10 mouse cellular contexts compared by ENCODE assay signal in genomic region chr13:91702337-91702736, GRCm38 (mm10). TPM values are rescaled to one million over a fixed set of nuclear protein-coding genes. Genes with fewer than 3 reads are reported as not detected.
DNase-seq lines count a peak whose midpoint lies in the region; ATAC-seq and TF ChIP-seq lines count a peak whose summit lies in the region.
"Had no signal": no experiment of that assay in that cellular context is flagged by ENCODE, and none has a peak within 500 bp of the region (broad histone marks: within the 10 kb centered on the region; RNA-seq: fewer than 3 reads in every experiment).

No protein-coding gene starts in this region.

- peak; percentile 73; the same call in 1 of the 2 replicates for ATAC-seq in kidney, postnatal 0 days (replicated peaks; ENCODE audit: low FRiP score, low read depth)
- peak; percentile 95 for ATAC-seq in CD4-positive, CD25-positive, alpha-beta regulatory T cell, adult 4 months

- H3K9ac ChIP-seq in kidney, postnatal 0 days (ENCODE audit: low read depth, low read length), result no peak overlapping the region

- H3K4me1 ChIP-seq in kidney, postnatal 0 days (replicated peaks; ENCODE audit: insufficient read depth, low read length), result no peaks in the 10 kb centered on the region
- peaks cover 20% of the 10 kb centered on the region for H3K4me1 ChIP-seq in megakaryocyte, embryonic 14.5 days

- H3K4me2 ChIP-seq in kidney, postnatal 0 days (ENCODE audit: low read length), result no peak overlapping the region

- H3K4me3 ChIP-seq in kidney, postnatal 0 days (replicated peaks; ENCODE audit: low read depth, low read length), result no peak overlapping the region
- peak overlapping the region; percentile 72 for H3K4me3 ChIP-seq in megakaryocyte, embryonic 14.5 days (replicated peaks)

- peaks cover 6% of the 10 kb centered on the region; the same call in 1 of the 2 replicates for H3K36me3 ChIP-seq in kidney, postnatal 0 days (ENCODE audit: insufficient read depth, low read length)
- H3K36me3 ChIP-seq in megakaryocyte, embryonic 14.5 days (replicated peaks; ENCODE audit: low read length), result peaks cover 59% of the 10 kb centered on the region

- no peaks in the 10 kb centered on the region for H3K9me3 ChIP-seq in kidney, postnatal 0 days (replicated peaks; ENCODE audit: low read length)
- no peaks in the 10 kb centered on the region for H3K9me3 ChIP-seq in megakaryocyte, embryonic 14.5 days

- no peak for TF ChIP-seq CTCF in kidney, postnatal 0 days (IDR thresholded peaks at IDR 0.05; ENCODE audit: low read depth)

- H3K27ac ChIP-seq in kidney, postnatal 0 days, result no peak overlapping the region
- H3K27ac ChIP-seq: macrophage had no signal

- peak; percentile 31 for DNase-seq in kidney, postnatal 0 days (ENCODE audit: low spot score)
- DNase-seq in kidney, adult 8-10 months, result no peak
- peak; percentile 26 for DNase-seq in c-Kit-positive CD71-negative TER-119-negative erythroid progenitor cells, embryonic 14.5 days (ENCODE audit: low read depth)
- no peak for DNase-seq in neural tube, embryonic 10.5 days (ENCODE audit: extremely low spot score, low spot score)
- DNase-seq in left cerebral cortex, adult 8-10 months (ENCODE audit: low spot score in 2 of 2), result no peak
- DNase-seq: gastrocnemius, postnatal 14 days; right cerebral cortex, postnatal 14 days had no signal

- 70% methylated on average over 6 of the region's 6 CpGs for WGBS in kidney, postnatal 0 days

- H3K27me3 ChIP-seq in kidney, postnatal 0 days (ENCODE audit: insufficient read depth, low read length), result no peaks in the 10 kb centered on the region
- no peaks in the 10 kb centered on the region for H3K27me3 ChIP-seq in megakaryocyte, embryonic 14.5 days (replicated peaks)

RNA-seq across cellular contexts. Expression of gene Acot12, which starts 39.0 kb away (rescaled TPM):
- 0.48 and 0.54 TPM in 2 replicates for polyA plus RNA-seq in kidney, postnatal 0 days (2015; fragmentation: Nextera tagmentation; extraction: Ambion mirVana)
- not detected for polyA plus RNA-seq in CD4-positive, CD25-positive, alpha-beta regulatory T cell, adult 4 months (2017; shearing (Covaris generic))
- polyA plus RNA-seq in megakaryocyte, embryonic 14.5 days (2012; ENCODE audit: insufficient read depth, low replicate concordance), result not detected in 2 replicates
- total RNA-seq in left cerebral cortex, adult 8-10 months (2022), result under 1 TPM; 0.16 to 0.33 (median 0.28) TPM
- total RNA-seq: gastrocnemius, postnatal 14 days had no signal
- polyA plus RNA-seq: macrophage had no signal

Comparison
In these comparisons a context has a peak if more than half of its experiments do, and no peak if none do; other contexts are left out.
1. DNase-seq: peak in kidney, postnatal 0 days (single experiment) and c-Kit-positive CD71-negative TER-119-negative erythroid progenitor cells, embryonic 14.5 days (single experiment); none in kidney, adult 8-10 months (0 of 2), neural tube, embryonic 10.5 days (single experiment) and left cerebral cortex, adult 8-10 months (0 of 2).